Mouse (Mus musculus) MEL-GATA-1-ER (cell line): ENCODE data around the gene Slc10a6.
A peak's percentile ranks its signal among the peaks of the same experiment; 100 is the strongest.

Experiments used
- DNase-seq: peaks from one replicate; pipeline ENCODE4 v3.0.0-alpha.2; 2012; ENCODE audit warnings: low read depth; ENCODE audit errors: extremely low read depth

Slc10a6 gene

GRCm38 (mm10) chr5:103620301-103620973 lies 8.8 kb downstream of the Slc10a6 start:
- no peak for DNase-seq

- no peak for DNase-seq
These were observed 12.0 kb downstream of the Slc10a6 start for GRCm38 (mm10) chr5:103617191-103617590.

GRCm38 (mm10) chr5:103614356-103614755 lies 14.8 kb downstream of the Slc10a6 start:
- DNase-seq, result no peak

GRCm38 (mm10) chr5:103612316-103612715 lies 16.9 kb downstream of the Slc10a6 start:
- DNase-seq, result no peak

- DNase-seq, result no peak
These were observed 18.2 kb downstream of the Slc10a6 start for GRCm38 (mm10) chr5:103610856-103611472.

- DNase-seq, result no peak
These were observed 19.1 kb downstream of the Slc10a6 start for GRCm38 (mm10) chr5:103610148-103610547.

- no peak for DNase-seq
These were observed 23.5 kb downstream of the Slc10a6 start for GRCm38 (mm10) chr5:103605707-103606106.

GRCm38 (mm10) chr5:103603115-103603893 lies 25.9 kb downstream of the Slc10a6 start:
- no peak for DNase-seq

GRCm38 (mm10) chr5:103598881-103599280 lies 30.3 kb downstream of the Slc10a6 start:
- DNase-seq, result no peak

- no peak for DNase-seq
These were observed 30.9 kb downstream of the Slc10a6 start for GRCm38 (mm10) chr5:103598264-103598663.

GRCm38 (mm10) chr5:103597604-103598003 lies 31.6 kb downstream of the Slc10a6 start:
- DNase-seq, result no peak

GRCm38 (mm10) chr5:103596467-103597146 lies 32.6 kb downstream of the Slc10a6 start:
- DNase-seq, result no peak

GRCm38 (mm10) chr5:103595394-103596226 lies 33.6 kb downstream of the Slc10a6 start:
- no peak for DNase-seq

GRCm38 (mm10) chr5:103593575-103593974 lies 35.6 kb downstream of the Slc10a6 start:
- DNase-seq, result no peak

GRCm38 (mm10) chr5:103592706-103593105 lies 36.5 kb downstream of the Slc10a6 start:
- DNase-seq, result no peak

GRCm38 (mm10) chr5:103591846-103592245 lies 37.4 kb downstream of the Slc10a6 start:
- no peak for DNase-seq

- peak; percentile 2 for DNase-seq
These were observed 42.0 kb downstream of the Slc10a6 start for GRCm38 (mm10) chr5:103587219-103587618.

- no peak for DNase-seq
These were observed 49.4 kb downstream of the Slc10a6 start for GRCm38 (mm10) chr5:103579680-103580420.

GRCm38 (mm10) chr5:103569446-103569845 lies 59.8 kb downstream of the Slc10a6 start:
- DNase-seq, result no peak

GRCm38 (mm10) chr5:103568034-103568433 lies 61.2 kb downstream of the Slc10a6 start:
- no peak for DNase-seq
